Mouse (Mus musculus): ENCODE measurements at regions not wholly inside any gene's neighbourhood (a gene's known extent, or its start where the extent isn't known, plus 50 kb on each side); places are given as distances from the start of the nearest gene placed in this dataset.

GRCm38 (mm10) chr4:125893139-125893538 lies 131.2 kb upstream of the Csf3r start:
- H3K4me3 ChIP-seq: no peak overlapping the region
- DNase-seq (ENCODE audit: low spot score): no peak
- peaks cover 22% of the 10 kb centered on the region for H3K4me1 ChIP-seq (replicated peaks)
- no peaks in the 10 kb centered on the region for H3K36me3 ChIP-seq
- no peak overlapping the region for H3K27ac ChIP-seq
- H3K27me3 ChIP-seq (ENCODE audit: insufficient read depth, poor library complexity, severe bottlenecking): no peaks in the 10 kb centered on the region
- H3K9me3 ChIP-seq: no peaks in the 10 kb centered on the region
- WGBS: 84% methylated on average over 6 of the region's 6 CpGs

- Histone ChIP-seq H3K27ac (no peak overlapping the region), H3K4me1 (replicated peaks) (peaks cover 41% of the 10 kb centered on the region), H3K36me3 (no peaks in the 10 kb centered on the region), H3K9me3 (no peaks in the 10 kb centered on the region), H3K27me3 (ENCODE audit: insufficient read depth, poor library complexity, severe bottlenecking) (peaks cover 7% of the 10 kb centered on the region), H3K4me3 (no peak overlapping the region)
- 91% methylated on average over 2 of the region's 2 CpGs for WGBS
- no peak for DNase-seq (ENCODE audit: low spot score)
These were observed 126.6 kb upstream of the Csf3r start for GRCm38 (mm10) chr4:125897707-125898106.

- no peak for DNase-seq (ENCODE audit: low spot score)
- Histone ChIP-seq H3K27me3 (ENCODE audit: insufficient read depth, poor library complexity, severe bottlenecking) (peaks cover 7% of the 10 kb centered on the region), H3K9me3 (no peaks in the 10 kb centered on the region), H3K27ac (no peak overlapping the region), H3K4me1 (replicated peaks) (peaks cover 46% of the 10 kb centered on the region), H3K36me3 (no peaks in the 10 kb centered on the region), H3K4me3 (no peak overlapping the region)
- WGBS: 73% methylated on average over 11 of the region's 11 CpGs
These were observed 125.6 kb upstream of the Csf3r start for GRCm38 (mm10) chr4:125898631-125899348.

DNA sequence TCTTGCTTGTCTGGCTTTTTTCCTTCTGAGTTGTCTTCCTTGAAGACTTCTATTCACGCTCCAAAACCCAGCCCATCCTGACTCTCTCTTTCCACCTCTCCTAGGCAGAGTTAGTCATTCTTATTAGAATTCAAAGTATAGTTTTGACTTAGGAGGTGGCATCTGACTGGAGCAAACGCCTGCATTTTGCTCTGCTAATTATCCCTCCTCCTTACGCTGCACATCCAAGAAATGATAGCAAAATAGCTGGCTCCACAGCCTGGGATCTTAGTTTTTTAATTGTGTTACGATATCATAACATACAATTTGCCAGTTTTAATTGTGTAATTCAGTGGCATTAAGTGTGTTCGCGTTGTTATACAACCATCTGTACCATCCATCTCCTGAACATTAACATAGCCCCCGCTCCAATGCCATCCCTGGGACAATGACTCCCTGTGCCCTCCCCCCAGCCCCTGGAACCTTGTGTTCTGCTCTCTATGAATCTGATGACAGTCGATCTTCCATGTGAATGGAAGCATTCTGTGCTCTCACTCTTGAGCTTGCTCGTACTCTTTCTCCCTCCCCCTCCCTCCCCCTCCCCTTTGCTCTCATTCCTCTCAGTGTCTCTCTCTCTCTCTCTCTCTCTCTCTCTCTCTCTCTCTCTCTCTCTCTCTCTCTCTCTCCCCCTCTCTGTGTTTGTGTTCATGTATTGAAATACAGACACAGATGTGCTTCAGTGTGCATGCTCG lies 122.6 kb upstream of the Csf3r start:
- WGBS: 66% methylated on average over 10 of the region's 10 CpGs

GRCm38 (mm10) chr4:125906296-125906695 lies 118.1 kb upstream of the Csf3r start:
- H3K4me3 ChIP-seq: no peak overlapping the region
- H3K9me3 ChIP-seq: no peaks in the 10 kb centered on the region
- no peak overlapping the region for H3K27ac ChIP-seq
- no peak for DNase-seq (ENCODE audit: low spot score)
- H3K36me3 ChIP-seq: no peaks in the 10 kb centered on the region
- peaks cover 18% of the 10 kb centered on the region for H3K27me3 ChIP-seq (ENCODE audit: insufficient read depth, poor library complexity, severe bottlenecking)
- H3K4me1 ChIP-seq (replicated peaks): peaks cover 21% of the 10 kb centered on the region
- 86% methylated on average over 5 of the region's 5 CpGs for WGBS

More for the DNA sequence above, 122.6 kb upstream of the Csf3r start:
- H3K4me1 ChIP-seq (replicated peaks): peaks cover 33% of the 10 kb centered on the region
- H3K27me3 ChIP-seq (ENCODE audit: insufficient read depth, poor library complexity, severe bottlenecking): peaks cover 7% of the 10 kb centered on the region
- H3K9me3 ChIP-seq: no peaks in the 10 kb centered on the region
- no peaks in the 10 kb centered on the region for H3K36me3 ChIP-seq
- no peak overlapping the region for H3K27ac ChIP-seq
- DNase-seq (ENCODE audit: low spot score): no peak
- H3K4me3 ChIP-seq: no peak overlapping the region

DNA sequence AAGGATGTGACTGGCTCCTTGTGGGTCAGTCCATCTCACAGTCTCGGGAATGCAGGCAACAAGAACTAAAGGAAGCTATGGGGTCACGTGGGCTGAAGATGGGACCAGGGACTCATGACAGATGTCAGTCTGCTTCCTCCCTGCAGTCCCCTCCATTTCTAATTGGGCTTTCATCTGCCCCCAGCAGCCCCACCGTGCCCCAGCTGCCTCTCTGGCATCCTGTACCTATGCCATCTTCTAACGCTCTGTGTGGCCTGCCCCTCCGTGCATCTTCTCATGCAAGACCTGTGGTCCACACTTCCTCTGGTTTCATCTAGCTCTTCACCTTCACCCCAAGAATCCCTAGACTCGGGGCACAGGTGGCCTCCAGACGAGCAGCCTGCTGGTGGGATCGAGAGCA lies 115.4 kb upstream of the Csf3r start:
- Histone ChIP-seq H3K27ac (no peak overlapping the region), H3K9me3 (no peaks in the 10 kb centered on the region), H3K4me3 (no peak overlapping the region), H3K27me3 (ENCODE audit: insufficient read depth, poor library complexity, severe bottlenecking) (peaks cover 36% of the 10 kb centered on the region), H3K36me3 (no peaks in the 10 kb centered on the region), H3K4me1 (replicated peaks) (peaks cover 19% of the 10 kb centered on the region)
- DNase-seq (ENCODE audit: low spot score): no peak
- 82% methylated on average over 8 of the region's 8 CpGs for WGBS

DNA sequence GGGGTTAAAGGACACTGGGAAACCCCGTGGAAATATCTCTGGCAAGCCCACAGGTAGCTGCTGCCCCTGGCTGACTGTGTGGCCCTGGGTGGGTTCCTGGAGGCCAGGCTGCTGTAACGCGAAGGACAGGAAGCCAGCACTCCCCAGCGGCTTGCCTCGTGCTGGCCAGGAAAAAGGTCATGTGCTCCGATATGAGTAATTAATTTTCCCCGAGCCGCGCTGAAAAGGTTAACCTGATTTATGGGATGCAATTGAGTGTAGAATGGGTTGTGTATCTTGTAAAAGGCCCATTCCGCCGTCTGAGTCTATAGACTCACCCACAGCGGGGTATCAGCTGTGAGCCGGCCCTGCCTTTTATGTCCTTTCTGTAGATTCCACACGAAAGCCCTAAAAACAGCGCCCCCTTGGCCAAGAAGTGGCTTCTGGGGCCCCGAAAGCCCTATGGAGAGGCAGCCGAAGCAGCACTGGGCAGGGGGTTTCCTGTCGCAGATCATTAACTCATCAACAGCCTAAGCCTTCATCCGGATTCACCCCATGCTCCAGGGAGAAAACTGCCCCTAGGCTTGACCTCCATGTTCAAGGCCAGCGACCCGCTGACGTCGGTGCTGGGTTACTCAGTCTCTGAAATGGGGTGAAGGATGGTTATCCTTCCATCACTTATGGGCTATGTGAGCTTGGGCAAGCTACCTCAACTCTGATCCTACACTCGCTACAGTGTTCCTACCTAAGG lies 112.6 kb upstream of the Csf3r start:
- Histone ChIP-seq H3K4me3 (no peak overlapping the region), H3K9me3 (no peaks in the 10 kb centered on the region), H3K27me3 (ENCODE audit: insufficient read depth, poor library complexity, severe bottlenecking) (peaks cover 59% of the 10 kb centered on the region), H3K27ac (no peak overlapping the region), H3K36me3 (no peaks in the 10 kb centered on the region), H3K4me1 (replicated peaks) (peaks cover 33% of the 10 kb centered on the region)
- DNase-seq (ENCODE audit: low spot score): no peak
- WGBS: 14% methylated on average over 24 of the region's 24 CpGs

GRCm38 (mm10) chr4:125912444-125913049 lies 111.8 kb upstream of the Csf3r start:
- no peaks in the 10 kb centered on the region for H3K9me3 ChIP-seq
- DNase-seq (ENCODE audit: low spot score): peak; percentile 83
- H3K4me3 ChIP-seq: no peak overlapping the region
- H3K4me1 ChIP-seq (replicated peaks): peaks cover 41% of the 10 kb centered on the region
- no peaks in the 10 kb centered on the region for H3K36me3 ChIP-seq
- H3K27me3 ChIP-seq (ENCODE audit: insufficient read depth, poor library complexity, severe bottlenecking): peaks cover 66% of the 10 kb centered on the region
- 22% methylated on average over 8 of the region's 8 CpGs for WGBS
- H3K27ac ChIP-seq: no peak overlapping the region

DNA sequence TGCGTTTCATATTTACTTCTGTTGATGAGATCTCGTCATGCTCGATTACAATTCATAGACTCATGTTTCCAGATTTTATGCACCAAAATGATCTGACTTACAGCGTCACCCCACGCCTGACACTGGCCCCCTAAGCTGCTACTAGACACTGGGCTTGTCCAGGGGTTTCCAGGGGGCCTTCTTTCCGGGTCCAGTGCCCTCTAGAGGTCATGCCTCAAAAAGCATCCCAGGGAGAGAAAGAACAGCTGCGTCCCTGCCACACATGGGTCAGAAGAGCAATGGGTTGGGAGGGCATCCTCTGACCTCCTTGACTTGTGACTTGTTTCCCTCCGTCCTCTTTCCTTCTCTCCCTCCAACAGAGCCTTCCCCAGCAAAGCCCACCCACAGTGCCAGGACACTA lies 109.2 kb upstream of the Csf3r start:
- Histone ChIP-seq H3K4me1 (replicated peaks) (peaks cover 56% of the 10 kb centered on the region), H3K4me3 (no peak overlapping the region), H3K27ac (no peak overlapping the region), H3K27me3 (ENCODE audit: insufficient read depth, poor library complexity, severe bottlenecking) (peaks cover 84% of the 10 kb centered on the region), H3K9me3 (no peaks in the 10 kb centered on the region), H3K36me3 (no peaks in the 10 kb centered on the region)
- 35% methylated on average over 8 of the region's 8 CpGs for WGBS
- DNase-seq (ENCODE audit: low spot score): peak; percentile 52

- WGBS: 7% methylated on average over 6 of the region's 6 CpGs
- peak overlapping the region; percentile 25; the same call in 1 of the 2 replicates for H3K27ac ChIP-seq
- DNase-seq (ENCODE audit: low spot score): no peak
- no peak overlapping the region for H3K4me3 ChIP-seq
- no peaks in the 10 kb centered on the region for H3K36me3 ChIP-seq
- H3K9me3 ChIP-seq: no peaks in the 10 kb centered on the region
- peaks cover 82% of the 10 kb centered on the region for H3K27me3 ChIP-seq (ENCODE audit: insufficient read depth, poor library complexity, severe bottlenecking)
- peaks cover 64% of the 10 kb centered on the region for H3K4me1 ChIP-seq (replicated peaks)
These were observed 107.1 kb upstream of the Csf3r start for GRCm38 (mm10) chr4:125917210-125917609.

DNA sequence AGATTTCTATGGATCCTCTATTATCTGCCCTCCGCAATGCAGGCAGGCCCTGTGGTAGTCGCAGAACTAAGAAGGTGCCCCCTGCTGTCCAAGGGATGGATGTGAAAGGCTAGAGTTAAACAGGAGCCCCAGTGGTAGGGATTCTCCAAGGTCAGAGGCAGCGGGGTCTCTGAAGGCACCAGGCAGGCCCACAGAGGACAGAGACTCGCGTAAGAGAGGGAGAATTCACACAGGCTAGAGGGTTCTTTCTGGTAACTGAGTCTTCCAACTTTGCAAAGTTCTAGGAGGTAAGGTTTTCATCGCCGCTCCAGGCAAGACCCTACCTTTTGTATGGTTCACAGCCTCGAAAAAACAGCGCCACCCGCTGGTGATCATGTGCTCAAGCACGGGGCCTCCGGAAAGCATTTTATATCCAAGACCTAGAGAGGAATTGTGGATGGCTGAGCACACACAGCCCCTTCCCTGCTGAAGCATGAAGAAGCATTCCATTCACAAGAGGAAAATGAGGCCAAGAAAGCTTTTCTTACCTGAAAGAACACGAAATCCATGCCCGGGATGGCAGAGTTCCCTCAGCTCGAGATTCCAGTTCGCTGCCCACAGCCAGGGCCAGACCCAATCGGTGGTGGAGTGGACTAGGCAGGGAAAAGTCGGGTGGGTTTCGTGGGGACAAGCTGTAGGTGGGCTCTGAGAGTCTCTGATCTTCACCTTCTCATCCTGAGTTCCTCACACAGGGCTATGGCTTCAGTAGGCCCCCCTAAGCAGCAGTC lies 102.6 kb upstream of the Csf3r start:
- DNase-seq (ENCODE audit: low spot score): peak; percentile 81
- H3K9me3 ChIP-seq: no peaks in the 10 kb centered on the region
- peaks cover 65% of the 10 kb centered on the region for H3K4me1 ChIP-seq (replicated peaks)
- H3K27me3 ChIP-seq (ENCODE audit: insufficient read depth, poor library complexity, severe bottlenecking): peaks cover 68% of the 10 kb centered on the region
- no peaks in the 10 kb centered on the region for H3K36me3 ChIP-seq
- peak overlapping the region; percentile 83 for H3K27ac ChIP-seq
- peak overlapping the region; percentile 43 for H3K4me3 ChIP-seq
- 8% methylated on average over 19 of the region's 19 CpGs for WGBS

- H3K27ac ChIP-seq: peak overlapping the region; percentile 83
- no peak for DNase-seq (ENCODE audit: low spot score)
- H3K27me3 ChIP-seq (ENCODE audit: insufficient read depth, poor library complexity, severe bottlenecking): peaks cover 68% of the 10 kb centered on the region
- H3K4me3 ChIP-seq: peak overlapping the region; percentile 43
- 13% methylated on average over 11 of the region's 11 CpGs for WGBS
- H3K4me1 ChIP-seq (replicated peaks): peaks cover 62% of the 10 kb centered on the region
- no peaks in the 10 kb centered on the region for H3K36me3 ChIP-seq
- H3K9me3 ChIP-seq: no peaks in the 10 kb centered on the region
These were observed 102.0 kb upstream of the Csf3r start for GRCm38 (mm10) chr4:125922317-125922878.
